Mouse (Mus musculus) splenic B cell, adult 2 months (primary cell): Measurements from ENCODE around the gene Tex38.

Experiments used
- DNase-seq: peaks from one replicate; pipeline ENCODE4 v3.0.0-alpha.2; 2011; ENCODE audit warnings: low read depth, low spot score
- H3K27me3 ChIP-seq: 2 replicates; pipeline ENCODE4 v1.6.1; 2012; ENCODE audit warnings: mild to moderate bottlenecking, low read length, moderate library complexity, mixed read lengths; ENCODE audit not compliant: control insufficient read depth, poor library complexity, insufficient read depth, severe bottlenecking
- H3K36me3 ChIP-seq: 2 replicates; pipeline ENCODE4 v1.6.1; 2012; ENCODE audit warnings: mild to moderate bottlenecking, low read length, moderate library complexity, mixed read lengths; ENCODE audit not compliant: control insufficient read depth, poor library complexity, insufficient read depth, severe bottlenecking

Gene Tex38

GRCm38 (mm10) chr4:115790864-115791263 lies 10.0 kb upstream of the Tex38 start:
- Histone ChIP-seq H3K36me3 (peaks cover 2% of the 10 kb centered on the region), H3K27me3 (no peaks in the 10 kb centered on the region)
- DNase-seq, result no peak

DNA sequence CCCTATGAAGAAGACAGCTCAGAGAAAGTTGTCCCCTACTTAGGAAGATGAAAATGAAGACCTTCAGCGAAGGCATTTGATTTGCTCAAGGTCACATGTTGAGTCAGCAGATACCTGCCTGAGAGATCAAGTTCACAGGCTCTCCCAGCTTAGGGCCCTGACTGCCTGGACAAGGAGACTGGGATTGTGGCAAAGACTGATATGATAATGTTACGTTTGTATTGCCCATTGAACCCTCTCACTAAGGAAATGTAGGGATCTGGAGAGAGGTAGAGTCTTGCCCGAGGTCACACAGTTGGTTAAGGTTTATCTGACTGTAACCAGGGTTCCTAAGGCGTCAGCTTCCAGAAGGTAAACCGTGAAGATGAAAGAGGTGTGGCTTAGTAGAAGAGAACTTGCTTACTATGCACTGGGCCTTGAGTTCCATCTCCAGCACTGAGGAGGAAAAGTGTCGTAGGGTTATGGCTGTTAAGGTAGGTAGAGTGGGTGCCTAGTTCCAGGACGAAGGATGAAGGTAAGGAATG lies 4.8 kb upstream of the Tex38 start:
- Histone ChIP-seq H3K36me3 (no peaks in the 10 kb centered on the region; the same call in 1 of the 2 replicates), H3K27me3 (no peaks in the 10 kb centered on the region)
- no peak for DNase-seq

- Histone ChIP-seq H3K27me3 (no peaks in the 10 kb centered on the region), H3K36me3 (no peaks in the 10 kb centered on the region; the same call in 1 of the 2 replicates)
- peak; percentile 70 for DNase-seq
Observed at GRCm38 (mm10) chr4:115784769-115785510, 4.1 kb upstream of the Tex38 start, which contains the start of gene Atpaf1. Atpaf1 (plus strand) TSS chr4:115784812.

GRCm38 (mm10) chr4:115782026-115782805 lies 1.4 kb upstream of the Tex38 start:
- Histone ChIP-seq H3K36me3 (no peaks in the 10 kb centered on the region), H3K27me3 (no peaks in the 10 kb centered on the region)
- no peak for DNase-seq

DNA sequence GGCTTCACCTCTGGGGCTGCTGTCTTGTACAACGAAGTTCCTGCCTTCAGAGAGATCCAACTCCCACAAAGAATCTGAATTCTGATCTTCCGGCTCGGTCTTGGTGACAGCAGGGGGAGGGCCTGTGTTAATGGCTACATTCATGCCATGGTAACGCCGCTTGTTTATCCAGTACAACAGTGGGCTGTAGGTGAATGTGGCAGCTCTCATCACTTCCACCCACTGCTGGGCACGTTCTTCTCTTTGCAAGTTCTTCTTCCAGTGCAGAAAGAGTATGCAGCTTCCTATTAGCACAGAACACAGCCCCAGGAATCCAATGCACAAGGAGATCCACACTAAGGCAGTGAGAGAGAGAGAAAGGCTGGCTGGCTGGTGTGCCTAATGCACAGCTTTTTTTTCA lies 549 bp downstream of the Tex38 start:
- no peak for DNase-seq
- H3K36me3 ChIP-seq, result peaks cover 2% of the 10 kb centered on the region
- no peaks in the 10 kb centered on the region for H3K27me3 ChIP-seq

DNA sequence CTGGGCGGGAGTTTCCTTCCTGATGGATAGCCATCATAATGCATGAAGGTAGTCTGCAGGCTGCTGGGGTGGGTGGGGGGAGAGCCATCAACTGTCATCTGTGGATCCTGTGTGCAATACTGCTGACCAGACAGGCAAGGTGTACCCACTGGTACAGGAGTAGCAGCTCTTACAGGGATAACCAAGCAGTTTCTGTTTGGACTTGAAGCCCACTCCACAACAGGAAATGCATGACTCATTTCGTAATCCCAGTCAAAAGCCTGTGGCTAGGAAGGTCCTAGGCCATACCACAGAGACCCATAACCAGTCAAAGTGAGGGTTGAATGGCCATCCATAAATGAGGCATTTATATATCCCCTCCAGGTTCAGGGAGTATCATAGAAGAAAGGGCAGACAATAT lies 3.2 kb downstream of the Tex38 start:
- no peak for DNase-seq
- peaks cover 6% of the 10 kb centered on the region for H3K36me3 ChIP-seq
- H3K27me3 ChIP-seq, result no peaks in the 10 kb centered on the region

- peaks cover 7% of the 10 kb centered on the region for H3K36me3 ChIP-seq
- DNase-seq, result no peak
Observed at GRCm38 (mm10) chr4:115775056-115775455, 5.8 kb downstream of the Tex38 start.

DNA sequence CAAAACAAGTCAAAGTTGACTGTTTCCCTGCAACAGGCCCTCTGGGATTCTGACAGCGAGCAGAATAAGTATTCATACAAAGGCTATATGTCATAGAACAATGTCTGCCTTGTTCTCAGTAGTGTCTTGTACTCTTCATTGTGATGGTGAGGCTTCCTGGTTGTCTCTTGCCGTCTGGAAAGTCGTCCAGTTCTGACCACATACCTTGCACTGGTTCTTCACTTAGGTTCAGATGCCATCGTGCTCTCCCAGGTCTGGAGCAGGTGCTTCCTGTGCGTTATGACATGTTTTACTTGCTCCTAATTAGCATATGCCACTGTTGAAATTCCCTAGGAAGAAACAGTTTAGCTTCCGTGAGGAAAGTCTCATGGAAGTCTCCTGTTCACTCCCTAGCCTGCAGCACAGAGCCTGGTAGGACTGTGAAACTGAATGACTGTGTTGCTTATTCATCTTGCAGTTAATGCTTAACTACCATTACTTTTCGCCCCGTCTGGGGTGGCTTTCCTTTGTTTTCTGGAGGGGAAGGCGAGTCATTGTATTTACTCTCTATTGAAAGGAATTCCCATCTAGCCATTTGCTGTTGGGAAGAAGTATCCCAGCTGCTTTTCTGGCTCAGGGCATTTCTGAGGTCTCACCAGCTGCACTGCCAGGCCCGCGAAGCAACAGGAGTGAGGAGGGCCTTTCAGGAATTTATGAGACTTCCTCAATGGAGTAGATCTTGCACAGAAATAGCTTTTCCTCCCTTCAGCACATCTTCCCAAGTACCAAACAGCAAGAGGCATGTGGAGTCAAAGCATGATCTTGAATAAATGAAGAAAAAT lies 13.0 kb downstream of the Tex38 start:
- Histone ChIP-seq H3K27me3 (no peaks in the 10 kb centered on the region), H3K36me3 (peaks cover 7% of the 10 kb centered on the region; the same call in 1 of the 2 replicates)
- DNase-seq, result no peak

More at GRCm38 (mm10) chr4:115775056-115775455, 5.8 kb downstream of the Tex38 start:
- no peaks in the 10 kb centered on the region for H3K27me3 ChIP-seq

GRCm38 (mm10) chr4:115764581-115764980 lies 16.2 kb downstream of the Tex38 start:
- no peak for DNase-seq
- Histone ChIP-seq H3K27me3 (no peaks in the 10 kb centered on the region), H3K36me3 (peaks cover 6% of the 10 kb centered on the region; the same call in 1 of the 2 replicates)

DNA sequence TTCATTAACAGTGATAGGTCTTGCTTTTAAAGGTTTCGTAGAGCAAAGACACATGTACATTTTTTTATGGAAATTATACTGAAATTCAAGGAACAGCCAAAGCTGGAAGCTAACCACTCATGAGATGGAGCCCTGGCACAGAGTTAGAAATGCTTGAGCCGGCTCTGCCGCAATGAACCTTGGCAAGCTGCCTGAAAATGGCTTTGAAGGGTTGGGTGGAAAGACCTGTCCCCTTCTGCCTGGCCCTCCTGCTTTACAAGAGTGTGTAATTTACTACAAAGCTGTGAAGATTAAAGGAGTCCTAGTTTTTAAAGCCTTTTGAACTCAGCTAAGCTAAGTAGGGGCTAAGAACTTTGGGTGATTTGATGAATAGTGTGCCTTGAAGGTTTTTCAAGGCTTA lies 19.6 kb downstream of the Tex38 start:
- no peak for DNase-seq
- Histone ChIP-seq H3K36me3 (peaks cover 4% of the 10 kb centered on the region; the same call in 1 of the 2 replicates), H3K27me3 (no peaks in the 10 kb centered on the region)

- no peak for DNase-seq
- H3K36me3 ChIP-seq, result peaks cover 4% of the 10 kb centered on the region
- H3K27me3 ChIP-seq, result no peaks in the 10 kb centered on the region
Observed at GRCm38 (mm10) chr4:115754851-115755250, 26.0 kb downstream of the Tex38 start.

DNA sequence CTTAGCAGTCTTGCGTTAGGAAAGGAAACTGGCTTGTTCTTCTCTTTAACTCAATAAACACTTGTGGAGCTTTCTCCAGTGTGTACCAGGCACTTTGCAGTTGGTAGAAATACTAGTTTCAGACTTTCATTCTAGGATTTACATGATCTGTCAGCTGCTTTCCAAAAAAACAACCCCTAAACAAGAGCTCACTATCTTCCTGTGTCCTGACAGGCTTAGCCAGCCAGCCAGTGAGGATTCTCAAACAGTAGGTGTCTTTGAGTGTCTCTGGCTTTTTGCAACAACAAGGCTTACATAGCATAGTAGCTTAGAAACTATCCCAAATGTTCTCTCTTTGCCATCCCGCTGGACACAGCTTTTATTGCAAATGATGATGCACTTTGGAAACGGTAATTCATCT lies 26.7 kb downstream of the Tex38 start:
- peaks cover 7% of the 10 kb centered on the region for H3K36me3 ChIP-seq
- no peak for DNase-seq
- no peaks in the 10 kb centered on the region for H3K27me3 ChIP-seq

GRCm38 (mm10) chr4:115749336-115749735 lies 31.5 kb downstream of the Tex38 start:
- Histone ChIP-seq H3K36me3 (peaks cover 17% of the 10 kb centered on the region), H3K27me3 (no peaks in the 10 kb centered on the region)
- DNase-seq, result no peak

DNA sequence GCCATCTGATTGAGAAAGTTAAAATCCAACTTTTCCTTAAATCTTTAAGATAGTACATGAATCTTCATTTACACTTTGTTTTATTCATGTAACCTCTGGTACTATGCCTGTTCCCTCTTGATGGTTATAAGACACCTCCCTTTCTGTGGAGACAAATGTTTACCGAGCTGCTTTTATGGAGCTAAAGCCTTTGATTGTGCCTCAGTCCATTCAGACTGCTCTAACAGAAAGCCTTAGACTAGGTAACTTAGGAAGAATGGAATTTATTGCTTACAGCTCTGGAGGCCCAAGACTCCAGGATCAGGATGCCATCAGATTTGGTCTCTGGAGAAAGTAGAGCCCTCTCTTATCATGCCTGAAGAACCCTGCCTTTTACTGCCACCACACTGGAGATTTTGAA lies 32.6 kb downstream of the Tex38 start:
- Histone ChIP-seq H3K36me3 (peaks cover 18% of the 10 kb centered on the region), H3K27me3 (no peaks in the 10 kb centered on the region)
- DNase-seq, result no peak
